ENCODE assay signal across 22 mouse cellular contexts in genomic region chr2:167121996-167122395, GRCm38 (mm10). TPM values are rescaled to one million over a fixed set of nuclear protein-coding genes. Genes with fewer than 3 reads are reported as not detected.
DNase-seq lines count a peak whose midpoint lies in the region; TF ChIP-seq lines count a peak whose summit lies in the region.
"Had no signal": no experiment of that assay in that cellular context is flagged by ENCODE, and none has a peak within 500 bp of the region (broad histone marks: within the 10 kb centered on the region; RNA-seq: fewer than 3 reads in every experiment).

No protein-coding gene starts in this region.

- no peaks in the 10 kb centered on the region for H3K27me3 ChIP-seq in heart, adult 2 months (ENCODE audit: control insufficient read depth, insufficient read depth, low read length)
- no peaks in the 10 kb centered on the region for H3K27me3 ChIP-seq in ES-Bruce4 (ENCODE audit: control insufficient read depth, insufficient read depth, low read length, poor library complexity, severe bottlenecking)
- H3K27me3 ChIP-seq: hindbrain, embryonic 13.5 days; limb, embryonic 15.5 days; liver, embryonic 13.5 days; midbrain, embryonic 13.5 days; neural tube, embryonic 15.5 days had no signal

- H3K79me2 ChIP-seq in heart, adult 2 months (replicated peaks; ENCODE audit: control insufficient read depth, insufficient read depth, low read length), result no peaks in the 10 kb centered on the region; the same call in 1 of the 2 replicates

- peaks cover 40% of the 10 kb centered on the region for H3K4me1 ChIP-seq in heart, adult 2 months (ENCODE audit: control insufficient read depth, insufficient read depth, low read length)
- H3K4me1 ChIP-seq in ES-Bruce4 (ENCODE audit: control insufficient read depth, insufficient read depth, low read length), result peaks cover 27% of the 10 kb centered on the region
- peaks cover 76% of the 10 kb centered on the region for H3K4me1 ChIP-seq in olfactory bulb, adult 2 months (ENCODE audit: control insufficient read depth, insufficient read depth, low read length)
- H3K4me1 ChIP-seq: liver, embryonic 13.5 days had no signal

- H3K9ac ChIP-seq in heart, adult 2 months (ENCODE audit: low read depth, low read length), result no peak overlapping the region
- no peak overlapping the region for H3K9ac ChIP-seq in ES-Bruce4 (ENCODE audit: low read depth, poor library complexity, severe bottlenecking)
- H3K9ac ChIP-seq: hindbrain, embryonic 13.5 days; limb, embryonic 15.5 days; liver, embryonic 13.5 days; midbrain, embryonic 13.5 days; neural tube, embryonic 15.5 days had no signal

- no peak for TF ChIP-seq POLR2A in heart, adult 2 months (IDR thresholded peaks at IDR 0.05; ENCODE audit: insufficient read depth, low read depth, low read length)
- TF ChIP-seq POLR2A in ES-Bruce4 (IDR thresholded peaks at IDR 0.05; ENCODE audit: insufficient read depth, low read length), result no peak
- no peak for TF ChIP-seq POLR2A in olfactory bulb, adult 2 months (IDR thresholded peaks at IDR 0.05; ENCODE audit: insufficient read depth, low read depth, low read length)

- H3K36me3 ChIP-seq in heart, adult 2 months (ENCODE audit: control insufficient read depth, insufficient read depth, low read length), result no peaks in the 10 kb centered on the region; the same call in none of the 2 replicates
- no peaks in the 10 kb centered on the region for H3K36me3 ChIP-seq in ES-Bruce4 (ENCODE audit: control insufficient read depth, insufficient read depth, low read length, poor library complexity, severe bottlenecking)
- H3K36me3 ChIP-seq: hindbrain, embryonic 13.5 days; limb, embryonic 10.5 days; limb, embryonic 15.5 days; liver, embryonic 13.5 days; midbrain, embryonic 13.5 days; neural tube, embryonic 15.5 days had no signal

- intact Hi-C loops in heart, adult 2 months (cut with DNase I), result no loop called here

- DNase-seq in heart, adult 2 months, result peak in 1 of 2 experiments; percentile 43
- DNase-seq in heart, adult 8-10 months (ENCODE audit: low spot score), result no peak
- DNase-seq in adrenal gland, postnatal 10 days, result peak; percentile 56
- DNase-seq in heart, adult 18-20 months, result no peak
- no peak for DNase-seq in thymus, postnatal 14 days
- DNase-seq: cerebellum, adult 2 months; cerebellum, postnatal 14 days; layer of hippocampus, adult 9-11 months; liver, embryonic 13.5 days; right cerebral cortex, adult 18-20 months; thymus, adult 18-20 months; thymus, postnatal 36 days had no signal

- WGBS in heart, adult 2 months, result 56% methylated on average over 7 of the region's 7 CpGs
- WGBS in olfactory bulb, adult 2 months, result 67% methylated on average over 7 of the region's 7 CpGs

- H3K9me3 ChIP-seq in ES-Bruce4 (replicated peaks; ENCODE audit: control insufficient read depth, insufficient read depth, low read length, poor library complexity, severe bottlenecking), result no peaks in the 10 kb centered on the region
- H3K9me3 ChIP-seq: hindbrain, embryonic 13.5 days; limb, embryonic 10.5 days; limb, embryonic 15.5 days; liver, embryonic 13.5 days; midbrain, embryonic 13.5 days; neural tube, embryonic 15.5 days had no signal

- no peak for TF ChIP-seq CTCF in heart, adult 2 months (IDR thresholded peaks at IDR 0.05)
- no peak for TF ChIP-seq CTCF in ES-Bruce4 (IDR thresholded peaks at IDR 0.05; ENCODE audit: low read depth, low read length)
- TF ChIP-seq CTCF in olfactory bulb, adult 2 months (IDR thresholded peaks at IDR 0.05; ENCODE audit: insufficient read depth, low read depth, low read length), result no peak

- TF ChIP-seq EP300 in heart, adult 2 months (IDR thresholded peaks at IDR 0.05; ENCODE audit: insufficient read depth, low read depth, low read length), result no peak
- 0 out of 2 replicates have a peak, but pooled peaks have one; percentile 11 for TF ChIP-seq EP300 in ES-Bruce4 (IDR thresholded peaks at IDR 0.05; ENCODE audit: insufficient read depth, low read depth, low read length)

- H3K27ac ChIP-seq in heart, adult 2 months, result peak overlapping the region; percentile 86
- no peak overlapping the region for H3K27ac ChIP-seq in ES-Bruce4 (ENCODE audit: insufficient read depth, low read length)
- peak overlapping the region; percentile 48; the same call in 1 of the 2 replicates for H3K27ac ChIP-seq in olfactory bulb, adult 2 months (ENCODE audit: insufficient read depth, low read depth, low read length)
- H3K27ac ChIP-seq: hindbrain, embryonic 13.5 days; limb, embryonic 15.5 days; liver, embryonic 13.5 days; macrophage; midbrain, embryonic 13.5 days; neural tube, embryonic 15.5 days; stomach, postnatal 0 days had no signal

- no peak overlapping the region for H3K4me3 ChIP-seq in heart, adult 2 months
- no peak overlapping the region for H3K4me3 ChIP-seq in ES-Bruce4 (ENCODE audit: low read depth, low read length)
- no peak overlapping the region for H3K4me3 ChIP-seq in olfactory bulb, adult 2 months (ENCODE audit: insufficient read depth, low read depth, low read length)
- H3K4me3 ChIP-seq: erythroblast, embryonic 14.5 days; hindbrain, embryonic 13.5 days; limb, embryonic 10.5 days; limb, embryonic 15.5 days; liver, embryonic 13.5 days; midbrain, embryonic 13.5 days; neural tube, embryonic 15.5 days had no signal

RNA-seq across cellular contexts. Expression of gene Znfx1, which starts 59.2 kb away (rescaled TPM):
- 10 to 100 TPM; 37.4 to 39.3 TPM for total RNA-seq in heart, adult 2 months (2021)
- polyA plus RNA-seq in heart, adult 2 months (2012; rRNA removed), result 21.9 and 29.1 TPM in 2 replicates
- 10 to 100 TPM; 29.2 to 47.0 (median 40.3) TPM for total RNA-seq in heart, adult 8-10 months (2022)
- 11.4 and 12.1 TPM in 2 replicates for polyA plus RNA-seq in ES-Bruce4 (2011; ENCODE audit: insufficient read depth, insufficient read length, low read depth, missing spikeins)
- total RNA-seq in adrenal gland, postnatal 10 days (2021), result 10 to 100 TPM; 31.2 to 36.5 TPM
- not detected in 2 replicates for polyA plus RNA-seq in olfactory bulb, adult 2 months (2012; ENCODE audit: insufficient read depth, insufficient read length, low replicate concordance, missing spikeins)
- 10 to 100 TPM; 40.6 to 45.6 TPM for total RNA-seq in heart, adult 18-20 months (2021)
